In the genomic region with DNA sequence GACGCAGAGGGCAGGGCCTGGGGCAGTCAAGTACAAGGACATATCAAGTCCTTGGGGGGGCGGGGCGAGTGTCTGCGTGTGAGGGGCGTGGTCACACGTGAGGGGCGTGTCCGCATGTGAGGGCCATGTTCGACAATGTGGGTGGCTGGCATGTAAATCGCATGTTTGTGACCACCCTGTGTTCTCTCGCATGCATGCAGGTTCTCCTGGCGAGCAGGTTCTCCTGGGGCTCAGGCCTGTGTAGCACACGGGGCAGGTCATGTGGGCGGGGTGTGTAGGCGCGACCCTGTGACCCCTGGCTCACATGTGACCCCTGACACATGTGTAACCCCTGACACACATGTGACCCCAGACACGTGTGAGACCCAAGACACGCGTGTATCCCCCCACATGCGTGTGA, we compare ENCODE assay signal across 39 mouse cellular contexts. TPM values are rescaled to one million over a fixed set of nuclear protein-coding genes. Genes with fewer than 3 reads are reported as not detected.
DNase-seq lines count a peak whose midpoint lies in the region; ATAC-seq and TF ChIP-seq lines count a peak whose summit lies in the region.
"Had no signal": no experiment of that assay in that cellular context is flagged by ENCODE, and none has a peak within 500 bp of the region (broad histone marks: within the 10 kb centered on the region; RNA-seq: fewer than 3 reads in every experiment).

No protein-coding gene starts in this region.

- ATAC-seq in hindbrain, postnatal 0 days = 0 out of 2 replicates have a peak, but pooled peaks have one; percentile 31
- ATAC-seq in hindbrain, embryonic 12.5 days (ENCODE audit: low FRiP score) = no peak
- no peak for ATAC-seq in megakaryocyte, adult 5-6 weeks (ENCODE audit: poor library complexity, severe bottlenecking)
- ATAC-seq: forebrain, embryonic 15.5 days; inflammation-experienced regulatory T-cells, adult 6 months had no signal

- no peak overlapping the region for H3K4me3 ChIP-seq in hindbrain, postnatal 0 days (ENCODE audit: low read length)
- no peak overlapping the region for H3K4me3 ChIP-seq in hindbrain, embryonic 12.5 days
- peak overlapping the region; percentile 65 for H3K4me3 ChIP-seq in megakaryocyte, embryonic 14.5 days (replicated peaks)
- H3K4me3 ChIP-seq: embryonic facial prominence, embryonic 12.5 days; forebrain, embryonic 10.5 days; forebrain, embryonic 15.5 days; gastrocnemius, adult 2 months; heart, adult 2 months; heart, embryonic 13.5 days; neural tube, embryonic 12.5 days had no signal

- H3K27me3 ChIP-seq in hindbrain, postnatal 0 days (ENCODE audit: insufficient read depth, low read length) = no peaks in the 10 kb centered on the region
- H3K27me3 ChIP-seq in hindbrain, embryonic 12.5 days = no peaks in the 10 kb centered on the region
- H3K27me3 ChIP-seq in megakaryocyte, embryonic 14.5 days (replicated peaks) = no peaks in the 10 kb centered on the region
- H3K27me3 ChIP-seq in splenic B cell, adult 2 months (ENCODE audit: control insufficient read depth, insufficient read depth, low read length, poor library complexity, severe bottlenecking) = no peaks in the 10 kb centered on the region
- H3K27me3 ChIP-seq: embryonic facial prominence, embryonic 12.5 days; forebrain, embryonic 15.5 days; heart, embryonic 13.5 days; neural tube, embryonic 12.5 days had no signal

- H3K27ac ChIP-seq in hindbrain, postnatal 0 days = no peak overlapping the region
- H3K27ac ChIP-seq in hindbrain, embryonic 12.5 days = no peak overlapping the region
- H3K27ac ChIP-seq: embryonic facial prominence, embryonic 12.5 days; forebrain, embryonic 10.5 days; forebrain, embryonic 15.5 days; gastrocnemius, adult 2 months; heart, adult 2 months; heart, embryonic 13.5 days; hindbrain, embryonic 14.5 days; liver, embryonic 14.5 days; neural tube, embryonic 12.5 days had no signal

- H3K4me2 ChIP-seq in hindbrain, postnatal 0 days (ENCODE audit: low read depth, low read length) = no peak overlapping the region
- no peak overlapping the region for H3K4me2 ChIP-seq in hindbrain, embryonic 12.5 days (replicated peaks)
- H3K4me2 ChIP-seq: embryonic facial prominence, embryonic 12.5 days; forebrain, embryonic 15.5 days; heart, embryonic 13.5 days; hindbrain, embryonic 14.5 days; neural tube, embryonic 12.5 days had no signal

- no peaks in the 10 kb centered on the region for H3K4me1 ChIP-seq in hindbrain, postnatal 0 days (ENCODE audit: insufficient read depth, low read length)
- H3K4me1 ChIP-seq in hindbrain, embryonic 12.5 days = no peaks in the 10 kb centered on the region
- no peaks in the 10 kb centered on the region; the same call in 1 of the 2 replicates for H3K4me1 ChIP-seq in megakaryocyte, embryonic 14.5 days
- H3K4me1 ChIP-seq: embryonic facial prominence, embryonic 12.5 days; forebrain, embryonic 10.5 days; forebrain, embryonic 15.5 days; heart, embryonic 13.5 days; neural tube, embryonic 12.5 days had no signal

- no peaks in the 10 kb centered on the region for H3K36me3 ChIP-seq in hindbrain, postnatal 0 days (ENCODE audit: insufficient read depth, low read length)
- H3K36me3 ChIP-seq in hindbrain, embryonic 12.5 days = no peaks in the 10 kb centered on the region
- H3K36me3 ChIP-seq in megakaryocyte, embryonic 14.5 days (replicated peaks; ENCODE audit: low read length) = no peaks in the 10 kb centered on the region
- H3K36me3 ChIP-seq in splenic B cell, adult 2 months (ENCODE audit: control insufficient read depth, insufficient read depth, low read length, poor library complexity, severe bottlenecking) = no peaks in the 10 kb centered on the region
- H3K36me3 ChIP-seq: embryonic facial prominence, embryonic 12.5 days; forebrain, embryonic 10.5 days; forebrain, embryonic 15.5 days; heart, embryonic 13.5 days; neural tube, embryonic 12.5 days had no signal

- H3K9ac ChIP-seq in hindbrain, postnatal 0 days (replicated peaks; ENCODE audit: low read length) = no peak overlapping the region
- no peak overlapping the region for H3K9ac ChIP-seq in hindbrain, embryonic 12.5 days
- H3K9ac ChIP-seq: embryonic facial prominence, embryonic 12.5 days; forebrain, embryonic 15.5 days; heart, embryonic 13.5 days; hindbrain, embryonic 14.5 days; liver, embryonic 14.5 days; neural tube, embryonic 12.5 days had no signal

- DNase-seq in hindbrain, postnatal 0 days (ENCODE audit: low spot score) = no peak
- peak; percentile 2 for DNase-seq in splenic B cell, adult 2 months (ENCODE audit: low read depth, low spot score)
- peak; percentile 34 for DNase-seq in testis, postnatal 14 days (ENCODE audit: low spot score)
- no peak for DNase-seq in natural killer cell, adult 2 months (ENCODE audit: low spot score in 2 of 2)
- DNase-seq: adrenal gland, postnatal 14 days; cerebellum, adult 11 months; cerebellum, adult 9-10 months; embryo, embryonic 11 days; gastrocnemius, adult 2 months; gastrocnemius, postnatal 36 days; heart, adult 2 months; heart, postnatal 4 days; kidney, adult 11 months; kidney, postnatal 14 days; lung, postnatal 4 days; midbrain, embryonic 14.5 days; thymus, adult 2 months; thymus, postnatal 36 days had no signal

- no peaks in the 10 kb centered on the region for H3K9me3 ChIP-seq in hindbrain, postnatal 0 days (ENCODE audit: low read length)
- H3K9me3 ChIP-seq in hindbrain, embryonic 12.5 days (replicated peaks) = peaks cover 20% of the 10 kb centered on the region
- peaks cover 23% of the 10 kb centered on the region for H3K9me3 ChIP-seq in megakaryocyte, embryonic 14.5 days

- no peak for TF ChIP-seq CTCF in hindbrain, postnatal 0 days (IDR thresholded peaks at IDR 0.05; ENCODE audit: low read depth)

- WGBS in hindbrain, postnatal 0 days = 95% methylated on average over 20 of the region's 20 CpGs
- WGBS in hindbrain, embryonic 12.5 days = 95% methylated on average over 20 of the region's 20 CpGs

RNA-seq across cellular contexts. Expression of a gene that starts 21.2 kb away (rescaled TPM):
- total RNA-seq in hindbrain, postnatal 0 days (2014; rRNA removed) = not detected in 2 replicates
- polyA plus RNA-seq in hindbrain, postnatal 0 days (2015; fragmentation: Nextera tagmentation; extraction: Ambion mirVana) = not detected in 2 replicates
- not detected in 2 replicates for polyA plus RNA-seq in hindbrain, embryonic 12.5 days (2016; fragmentation: Nextera tagmentation; extraction: Ambion mirVana)
- not detected in 2 replicates for polyA plus RNA-seq in megakaryocyte, embryonic 14.5 days (2012; ENCODE audit: insufficient read depth, low replicate concordance)
- not detected in 2 replicates for total RNA-seq in megakaryocyte, adult 5-6 weeks (2015)
- not detected in 2 replicates for total RNA-seq in megakaryocyte, adult 5-6 weeks (2017)
- total RNA-seq: adrenal gland, postnatal 14 days; gastrocnemius, adult 2 months; gastrocnemius, postnatal 36 days; heart, adult 2 months; heart, postnatal 4 days; layer of hippocampus, adult 18-20 months; layer of hippocampus, postnatal 10 days; left cerebral cortex, adult 18-20 months; left cerebral cortex, postnatal 25 days; monocyte, adult 5-6 weeks had no signal
- polyA plus RNA-seq: C2C12; embryonic facial prominence, embryonic 12.5 days; forebrain, embryonic 10.5 days; forebrain, embryonic 15.5 days; heart, adult 2 months; heart, embryonic 13.5 days; hindbrain, embryonic 14.5 days; inflammation-experienced regulatory T-cells, adult 6 months; kidney, embryonic 14.5 days; limb, embryonic 14.5 days; liver, embryonic 14.5 days; lung, embryonic 16.5 days; midbrain, embryonic 14.5 days; neural tube, embryonic 12.5 days; stomach, embryonic 14.5 days; thymus, adult 2 months had no signal

RNA-seq across cellular contexts. Expression of a gene that starts 27.8 kb away (rescaled TPM):
- total RNA-seq in hindbrain, postnatal 0 days (2014; rRNA removed) = not detected in 2 replicates
- not detected in 2 replicates for polyA plus RNA-seq in hindbrain, postnatal 0 days (2015; fragmentation: Nextera tagmentation; extraction: Ambion mirVana)
- polyA plus RNA-seq in hindbrain, embryonic 12.5 days (2016; fragmentation: Nextera tagmentation; extraction: Ambion mirVana) = not detected in 2 replicates
- not detected in 2 replicates for polyA plus RNA-seq in megakaryocyte, embryonic 14.5 days (2012; ENCODE audit: insufficient read depth, low replicate concordance)
- total RNA-seq in megakaryocyte, adult 5-6 weeks (2015) = not detected in 2 replicates
- total RNA-seq in megakaryocyte, adult 5-6 weeks (2017) = not detected in 2 replicates
- total RNA-seq: adrenal gland, postnatal 14 days; gastrocnemius, adult 2 months; gastrocnemius, postnatal 36 days; heart, adult 2 months; heart, postnatal 4 days; layer of hippocampus, adult 18-20 months; layer of hippocampus, postnatal 10 days; left cerebral cortex, adult 18-20 months; left cerebral cortex, postnatal 25 days; monocyte, adult 5-6 weeks had no signal
- polyA plus RNA-seq: C2C12; embryonic facial prominence, embryonic 12.5 days; forebrain, embryonic 10.5 days; forebrain, embryonic 15.5 days; heart, adult 2 months; heart, embryonic 13.5 days; hindbrain, embryonic 14.5 days; inflammation-experienced regulatory T-cells, adult 6 months; kidney, embryonic 14.5 days; limb, embryonic 14.5 days; liver, embryonic 14.5 days; lung, embryonic 16.5 days; midbrain, embryonic 14.5 days; neural tube, embryonic 12.5 days; stomach, embryonic 14.5 days; thymus, adult 2 months had no signal

Comparison
In these comparisons a context has a peak if more than half of its experiments do, and no peak if none do; other contexts are left out.
1. DNase-seq: peak in splenic B cell, adult 2 months (single experiment) and testis, postnatal 14 days (single experiment); none in hindbrain, postnatal 0 days (single experiment) and natural killer cell, adult 2 months (0 of 2).